Mouse (Mus musculus): Measurements from ENCODE around the gene Rab33b. TPM values are rescaled to one million over a fixed set of nuclear protein-coding genes. Genes with fewer than 3 reads are reported as not detected.
A peak's percentile ranks its signal among the peaks of the same experiment; 100 is the strongest.
"Not testable (repeated sequence)": the region's sequence is repeated elsewhere in the genome, so short reads cannot be mapped to it uniquely, and the experiment has no call there.

Rab33b gene
- polyA plus RNA-seq (2015; fragmentation: Nextera tagmentation; extraction: Ambion mirVana): 4.9 and 5.8 TPM in 2 replicates

DNA sequence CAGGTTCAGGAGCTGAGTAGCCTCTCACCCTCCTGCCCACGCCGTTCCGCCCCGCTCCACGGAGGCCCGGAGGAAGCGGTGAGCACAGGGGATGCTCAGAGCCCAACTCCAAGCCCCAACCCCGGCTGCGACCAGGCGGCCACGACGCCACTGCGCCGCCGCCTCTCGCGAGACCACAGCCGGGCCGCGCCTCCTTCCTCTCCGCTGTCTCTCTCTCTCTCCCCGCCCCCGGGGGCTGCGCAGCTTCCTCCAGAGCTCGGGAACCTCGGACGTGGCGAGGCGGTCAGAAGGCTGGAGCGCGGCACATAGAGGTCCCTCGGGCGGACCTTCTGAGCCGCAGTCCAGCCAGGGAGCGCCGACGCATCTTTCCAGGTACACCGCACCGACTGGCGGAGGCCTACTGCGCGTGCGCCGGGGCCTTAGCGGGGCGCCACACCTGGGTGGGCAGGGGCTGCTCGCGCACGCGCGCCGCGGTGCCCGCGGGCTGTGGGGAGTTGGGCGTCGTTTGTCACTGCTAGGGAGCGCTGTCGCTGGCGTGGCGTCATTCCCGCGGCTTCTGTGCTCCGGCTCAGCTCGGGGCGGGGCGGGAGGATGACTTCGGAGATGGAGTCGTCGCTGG lies at the start of gene Rab33b:
Rab33b (plus strand) TSS at position 180 of the 619 bp plus-strand sequence.
- peaks cover 27% of the 10 kb centered on the region for H3K4me1 ChIP-seq (replicated peaks)
- H3K4me2 ChIP-seq: peak within 1 kb of the TSS; percentile 90
- no peaks in the 10 kb centered on the region for H3K27me3 ChIP-seq
- no peaks in the 10 kb centered on the region for H3K9me3 ChIP-seq (replicated peaks)
- ATAC-seq (ENCODE audit: low read depth) (peak; percentile 93), DNase-seq (peak; percentile 90)
- H3K9ac ChIP-seq: peak within 1 kb of the TSS; percentile 85
- peak within 1 kb of the TSS; percentile 87 for H3K27ac ChIP-seq
- WGBS (ENCODE audit: insufficient replicate concordance): under 1% methylated on average over 59 of the region's 70 CpGs
- H3K4me3 ChIP-seq (replicated peaks): peak within 1 kb of the TSS; percentile 72
- no peaks in the 10 kb centered on the region; the same call in 1 of the 2 replicates for H3K36me3 ChIP-seq

DNA sequence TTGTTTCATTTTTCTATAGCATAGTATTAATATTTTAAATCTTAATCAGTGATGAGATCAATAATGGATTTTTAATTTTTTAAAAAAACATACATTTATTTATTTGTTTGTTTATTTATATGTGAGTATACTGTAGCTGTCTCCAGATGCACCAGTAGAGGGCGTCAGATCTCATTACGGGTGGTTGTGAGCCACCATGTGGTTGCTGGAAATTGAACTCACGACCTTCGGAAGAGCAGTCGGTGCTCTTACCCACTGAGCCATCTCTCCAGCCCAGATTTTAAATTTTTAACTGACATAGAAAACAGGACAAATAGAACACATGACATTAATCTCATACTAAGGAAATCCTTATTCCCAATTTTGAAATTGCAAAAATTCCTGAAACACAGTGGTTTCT lies 49.4 kb upstream of the Rab33b start:
- H3K36me3 ChIP-seq; H3K9me3 ChIP-seq (replicated peaks); H3K27me3 ChIP-seq; ATAC-seq (ENCODE audit: low read depth); H3K4me2 ChIP-seq; H3K27ac ChIP-seq; H3K9ac ChIP-seq; H3K4me3 ChIP-seq (replicated peaks); H3K4me1 ChIP-seq (replicated peaks); DNase-seq: not testable (repeated sequence)
- 72% methylated on average over 5 of the region's 5 CpGs for WGBS (ENCODE audit: insufficient replicate concordance)

GRCm38 (mm10) chr3:51434871-51435595 lies 48.7 kb upstream of the Rab33b start:
- DNase-seq (no peak), ATAC-seq (ENCODE audit: low read depth) (no peak)
- 84% methylated on average over 3 of the region's 3 CpGs for WGBS (ENCODE audit: insufficient replicate concordance)
- no peaks in the 10 kb centered on the region for H3K27me3 ChIP-seq
- H3K4me1 ChIP-seq (replicated peaks): peaks cover 7% of the 10 kb centered on the region
- no peak overlapping the region for H3K4me3 ChIP-seq (replicated peaks)
- H3K9ac ChIP-seq: no peak overlapping the region
- H3K36me3 ChIP-seq: peaks cover 13% of the 10 kb centered on the region
- H3K27ac ChIP-seq: no peak overlapping the region
- no peak overlapping the region for H3K4me2 ChIP-seq
- no peaks in the 10 kb centered on the region for H3K9me3 ChIP-seq (replicated peaks)

- Histone ChIP-seq H3K4me2 (no peak overlapping the region), H3K27ac (no peak overlapping the region), H3K36me3 (peaks cover 82% of the 10 kb centered on the region), H3K9ac (no peak overlapping the region), H3K27me3 (no peaks in the 10 kb centered on the region), H3K4me1 (replicated peaks) (no peaks in the 10 kb centered on the region), H3K4me3 (replicated peaks) (no peak overlapping the region), H3K9me3 (replicated peaks) (no peaks in the 10 kb centered on the region)
- no peak for ATAC-seq (ENCODE audit: low read depth)
- WGBS (ENCODE audit: insufficient replicate concordance): 73% methylated on average over 2 of the region's 2 CpGs
- no peak for DNase-seq
Observed at GRCm38 (mm10) chr3:51468530-51468929, 15.2 kb upstream of the Rab33b start.

DNA sequence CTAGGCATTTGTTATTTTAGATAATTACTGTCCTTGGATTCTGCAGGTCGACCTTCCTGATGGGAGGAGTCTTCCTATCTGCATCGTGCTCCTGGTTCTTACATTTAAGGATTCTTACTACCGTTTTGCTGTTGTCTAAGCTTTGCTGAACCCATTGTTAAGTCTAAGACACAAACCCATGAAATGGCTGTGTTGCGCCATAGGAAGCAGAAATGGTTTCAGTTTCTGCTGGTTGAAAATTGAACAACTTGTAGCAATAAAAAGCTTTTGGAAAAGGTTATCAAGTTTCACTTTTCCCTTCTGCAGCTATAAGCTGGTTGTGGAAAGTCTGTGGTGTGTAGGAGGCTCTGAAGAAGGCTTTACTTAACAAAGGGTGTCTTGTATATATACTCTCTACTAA lies 8.0 kb upstream of the Rab33b start:
- Histone ChIP-seq H3K9ac (no peak overlapping the region), H3K27me3 (no peaks in the 10 kb centered on the region), H3K9me3 (replicated peaks) (no peaks in the 10 kb centered on the region), H3K27ac (no peak overlapping the region), H3K36me3 (peaks cover 35% of the 10 kb centered on the region), H3K4me2 (no peak overlapping the region), H3K4me3 (replicated peaks) (no peak overlapping the region), H3K4me1 (replicated peaks) (no peaks in the 10 kb centered on the region)
- no peak for ATAC-seq (ENCODE audit: low read depth)
- DNase-seq: no peak
- 64% methylated on average over 4 of the region's 4 CpGs for WGBS (ENCODE audit: insufficient replicate concordance)

DNA sequence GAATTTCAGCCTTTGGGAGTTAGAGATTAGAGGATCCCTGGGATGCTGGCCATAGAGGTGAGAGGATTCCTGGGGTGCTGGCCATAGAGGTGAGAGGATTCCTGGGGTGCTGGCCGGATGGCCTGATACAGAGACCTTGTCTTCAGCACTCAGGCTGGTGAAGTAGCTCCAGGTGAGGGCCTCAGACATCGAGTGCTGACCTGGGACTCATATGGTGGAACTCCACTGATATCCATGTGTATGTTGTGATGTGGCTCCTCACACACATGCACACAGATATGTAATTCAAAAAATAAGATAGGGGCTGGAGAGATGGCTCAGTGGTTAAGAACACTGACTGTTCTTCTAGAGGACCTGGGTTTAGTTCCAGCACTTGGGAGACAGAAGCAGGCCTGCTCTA lies 3.8 kb upstream of the Rab33b start:
- Histone ChIP-seq H3K27me3 (no peaks in the 10 kb centered on the region), H3K4me2 (no peak overlapping the region), H3K4me3 (replicated peaks) (no peak overlapping the region), H3K4me1 (replicated peaks) (peaks cover 17% of the 10 kb centered on the region), H3K36me3 (no peaks in the 10 kb centered on the region), H3K27ac (no peak overlapping the region), H3K9ac (no peak overlapping the region), H3K9me3 (replicated peaks) (no peaks in the 10 kb centered on the region)
- no peak for DNase-seq
- 43% methylated on average over 2 of the region's 2 CpGs for WGBS (ENCODE audit: insufficient replicate concordance)
- ATAC-seq (ENCODE audit: low read depth): no peak

GRCm38 (mm10) chr3:51481059-51481458 lies 2.7 kb upstream of the Rab33b start:
- Histone ChIP-seq H3K4me3 (replicated peaks) (no peak overlapping the region), H3K27ac (no peak overlapping the region), H3K4me2 (no peak overlapping the region), H3K36me3 (no peaks in the 10 kb centered on the region), H3K27me3 (no peaks in the 10 kb centered on the region), H3K4me1 (replicated peaks) (peaks cover 27% of the 10 kb centered on the region), H3K9ac (no peak overlapping the region), H3K9me3 (replicated peaks) (no peaks in the 10 kb centered on the region)
- ATAC-seq (ENCODE audit: low read depth): no peak
- DNase-seq: peak; percentile 31

DNA sequence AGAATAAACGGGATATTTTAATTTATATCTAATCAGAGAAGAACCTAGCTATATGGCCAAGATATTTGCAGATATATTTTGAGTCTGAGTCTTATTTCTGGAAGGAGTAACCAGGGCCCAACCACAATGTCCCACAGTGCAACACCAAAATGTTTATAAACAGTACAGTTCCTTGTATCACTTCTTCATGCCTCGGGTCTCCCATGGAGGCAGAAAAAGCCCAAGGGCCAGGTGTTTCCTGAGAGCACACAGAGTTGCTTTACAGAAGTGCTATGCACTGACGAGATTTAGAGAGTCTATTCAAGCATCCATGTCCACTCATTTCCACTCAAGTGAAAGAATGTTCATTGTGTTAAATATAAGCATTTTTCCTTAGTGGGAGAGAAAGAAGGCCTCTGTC lies 1.8 kb upstream of the Rab33b start:
- ATAC-seq (ENCODE audit: low read depth): no peak
- Histone ChIP-seq H3K27ac (no peak overlapping the region), H3K4me1 (replicated peaks) (peaks cover 27% of the 10 kb centered on the region), H3K36me3 (no peaks in the 10 kb centered on the region), H3K4me2 (no peak overlapping the region), H3K9me3 (replicated peaks) (no peaks in the 10 kb centered on the region), H3K4me3 (replicated peaks) (no peak overlapping the region), H3K9ac (no peak overlapping the region), H3K27me3 (no peaks in the 10 kb centered on the region)
- no peak for DNase-seq
- WGBS (ENCODE audit: insufficient replicate concordance): 41% methylated on average over 3 of the region's 3 CpGs

- no peak for ATAC-seq (ENCODE audit: low read depth)
- Histone ChIP-seq H3K9ac (peak overlapping the region; percentile 85), H3K27ac (no peak overlapping the region; the same call in 1 of the 2 replicates), H3K36me3 (no peaks in the 10 kb centered on the region), H3K4me1 (replicated peaks) (peaks cover 27% of the 10 kb centered on the region), H3K4me3 (replicated peaks) (peak overlapping the region; percentile 72), H3K4me2 (peak overlapping the region; percentile 90), H3K27me3 (no peaks in the 10 kb centered on the region), H3K9me3 (replicated peaks) (no peaks in the 10 kb centered on the region)
- 51% methylated on average over 3 of the region's 3 CpGs for WGBS (ENCODE audit: insufficient replicate concordance)
- DNase-seq: no peak
Observed at GRCm38 (mm10) chr3:51482781-51483180, 939 bp upstream of the Rab33b start.

GRCm38 (mm10) chr3:51484370-51484769 lies 650 bp downstream of the Rab33b start:
- H3K36me3 ChIP-seq: no peaks in the 10 kb centered on the region; the same call in 1 of the 2 replicates
- peaks cover 27% of the 10 kb centered on the region for H3K4me1 ChIP-seq (replicated peaks)
- ATAC-seq (ENCODE audit: low read depth) (peak; percentile 11), DNase-seq (no peak)
- peak overlapping the region; percentile 87 for H3K27ac ChIP-seq
- H3K4me3 ChIP-seq (replicated peaks): peak overlapping the region; percentile 72
- H3K9me3 ChIP-seq (replicated peaks): no peaks in the 10 kb centered on the region
- H3K4me2 ChIP-seq: peak overlapping the region; percentile 90
- peak overlapping the region; percentile 85 for H3K9ac ChIP-seq
- WGBS (ENCODE audit: insufficient replicate concordance): under 1% methylated on average over 33 of the region's 33 CpGs
- H3K27me3 ChIP-seq: no peaks in the 10 kb centered on the region

- no peaks in the 10 kb centered on the region for H3K27me3 ChIP-seq
- H3K4me1 ChIP-seq (replicated peaks): peaks cover 27% of the 10 kb centered on the region
- H3K4me3 ChIP-seq (replicated peaks): peak overlapping the region; percentile 72; the same call in 1 of the 2 replicates
- peak overlapping the region; percentile 90 for H3K4me2 ChIP-seq
- no peak overlapping the region for H3K9ac ChIP-seq
- DNase-seq: no peak
- no peak overlapping the region for H3K27ac ChIP-seq
- no peak for ATAC-seq (ENCODE audit: low read depth)
- no peaks in the 10 kb centered on the region; the same call in 1 of the 2 replicates for H3K36me3 ChIP-seq
- no peaks in the 10 kb centered on the region for H3K9me3 ChIP-seq (replicated peaks)
- WGBS (ENCODE audit: insufficient replicate concordance): 46% methylated on average over 4 of the region's 4 CpGs
Observed at GRCm38 (mm10) chr3:51485347-51485746, 1.6 kb downstream of the Rab33b start.
